Mouse (Mus musculus) olfactory bulb, adult 2 months (tissue): ENCODE measurements at regions not wholly inside any gene's neighbourhood (a gene's known extent, or its start where the extent isn't known, plus 50 kb on each side); places are given as distances from the start of the nearest gene placed in this dataset.

ENCODE experiments used
- H3K27ac ChIP-seq: fragments of 200-500 bp; 2 replicates; pipeline ENCODE4 v1.5.1; 2012; ENCODE audit warnings: low read depth, low read length; ENCODE audit not compliant: insufficient read depth
- H3K4me1 ChIP-seq: fragments of 200-500 bp; 2 replicates; pipeline ENCODE4 v1.6.1; 2012; ENCODE audit warnings: low read length; ENCODE audit not compliant: control insufficient read depth, insufficient read depth
- H3K4me3 ChIP-seq: fragments of 200-500 bp; 2 replicates; pipeline ENCODE4 v1.5.1; 2012; ENCODE audit warnings: mild to moderate bottlenecking, low read depth, low read length, moderate library complexity; ENCODE audit not compliant: insufficient read depth
- CTCF ChIP-seq: fragments of 200-500 bp; IDR thresholded peaks from 2 replicates; pipeline ENCODE4 v1.5.1; 2012; ENCODE audit warnings: low read depth, mild to moderate bottlenecking, low read length, moderate library complexity; ENCODE audit not compliant: insufficient read depth
- POLR2A ChIP-seq: fragments of 200-500 bp; IDR thresholded peaks from 2 replicates; pipeline ENCODE4 v1.6.1; 2012; ENCODE audit warnings: mild to moderate bottlenecking, low read depth, low read length, moderate library complexity; ENCODE audit not compliant: insufficient read depth
- WGBS: fragments of 180-500 bp; shearing (Covaris S2); methylation state at CpG from one replicate; pipeline ENCODE4 v1.1.7; 2018; 5-methylcytosine and 5-hydroxymethylcytosine counted together

GRCm38 (mm10) chr13:102108916-102109315, 340.9 kb upstream of the Pik3r1 start:
- Histone ChIP-seq H3K4me3 (no peak overlapping the region), H3K4me1 (peaks cover 4% of the 10 kb centered on the region), H3K27ac (no peak overlapping the region)
- TF ChIP-seq POLR2A: no peak
- TF ChIP-seq CTCF: no peak
- 75% methylated on average over 3 of the region's 3 CpGs for WGBS

- TF ChIP-seq POLR2A: no peak
- no peak for TF ChIP-seq CTCF
- Histone ChIP-seq H3K4me1 (peaks cover 4% of the 10 kb centered on the region), H3K27ac (no peak overlapping the region), H3K4me3 (no peak overlapping the region)
- WGBS: 90% methylated on average over 5 of the region's 5 CpGs
Measured at GRCm38 (mm10) chr13:102113941-102114340, 345.9 kb upstream of the Pik3r1 start.

- TF ChIP-seq CTCF (no peak), POLR2A (no peak)
- Histone ChIP-seq H3K4me1 (no peaks in the 10 kb centered on the region), H3K27ac (no peak overlapping the region), H3K4me3 (no peak overlapping the region)
- WGBS: 92% methylated on average over 6 of the region's 6 CpGs
Measured at GRCm38 (mm10) chr13:102122341-102122740, 354.3 kb upstream of the Pik3r1 start.

GRCm38 (mm10) chr13:102127933-102128430, 360.0 kb upstream of the Pik3r1 start:
- H3K27ac ChIP-seq: no peak overlapping the region
- H3K4me3 ChIP-seq: no peak overlapping the region
- 84% methylated on average over 4 of the region's 4 CpGs for WGBS
- TF ChIP-seq CTCF (no peak), POLR2A (no peak)
- H3K4me1 ChIP-seq: no peaks in the 10 kb centered on the region

- WGBS: 81% methylated on average over 2 of the region's 2 CpGs
Measured at GRCm38 (mm10) chr13:102131459-102131858, 363.4 kb upstream of the Pik3r1 start.

GRCm38 (mm10) chr13:102132154-102132553, 364.1 kb upstream of the Pik3r1 start:
- no peak overlapping the region for H3K4me3 ChIP-seq
- no peak for TF ChIP-seq CTCF
- TF ChIP-seq POLR2A: no peak
- no peaks in the 10 kb centered on the region for H3K4me1 ChIP-seq
- WGBS: 87% methylated on average over 5 of the region's 5 CpGs
- no peak overlapping the region for H3K27ac ChIP-seq

More at GRCm38 (mm10) chr13:102131459-102131858, 363.4 kb upstream of the Pik3r1 start:
- TF ChIP-seq POLR2A: no peak
- no peak for TF ChIP-seq CTCF
- Histone ChIP-seq H3K4me3 (no peak overlapping the region), H3K27ac (no peak overlapping the region), H3K4me1 (no peaks in the 10 kb centered on the region)

GRCm38 (mm10) chr13:102132696-102133095, 364.7 kb upstream of the Pik3r1 start:
- H3K4me1 ChIP-seq: no peaks in the 10 kb centered on the region
- TF ChIP-seq POLR2A (no peak), CTCF (no peak)
- H3K4me3 ChIP-seq: no peak overlapping the region
- WGBS: 74% methylated on average over 2 of the region's 2 CpGs
- H3K27ac ChIP-seq: no peak overlapping the region

GRCm38 (mm10) chr13:102135210-102135609, 367.2 kb upstream of the Pik3r1 start:
- no peak for TF ChIP-seq CTCF
- no peak for TF ChIP-seq POLR2A
- Histone ChIP-seq H3K4me1 (no peaks in the 10 kb centered on the region), H3K27ac (no peak overlapping the region), H3K4me3 (no peak overlapping the region)

GRCm38 (mm10) chr13:102142986-102143385, 375.0 kb upstream of the Pik3r1 start:
- peaks cover 4% of the 10 kb centered on the region; the same call in 1 of the 2 replicates for H3K4me1 ChIP-seq
- H3K4me3 ChIP-seq: no peak overlapping the region
- no peak overlapping the region for H3K27ac ChIP-seq
- 93% methylated on average over 7 of the region's 7 CpGs for WGBS
- TF ChIP-seq CTCF (no peak), POLR2A (no peak)

- TF ChIP-seq CTCF: no peak
- no peak for TF ChIP-seq POLR2A
- 79% methylated on average over 2 of the region's 2 CpGs for WGBS
- peaks cover 4% of the 10 kb centered on the region; the same call in 1 of the 2 replicates for H3K4me1 ChIP-seq
- H3K4me3 ChIP-seq: no peak overlapping the region
- no peak overlapping the region for H3K27ac ChIP-seq
Measured at GRCm38 (mm10) chr13:102143848-102144247, 375.8 kb upstream of the Pik3r1 start.

- Histone ChIP-seq H3K27ac (no peak overlapping the region), H3K4me1 (no peaks in the 10 kb centered on the region), H3K4me3 (no peak overlapping the region)
- no peak for TF ChIP-seq CTCF
- TF ChIP-seq POLR2A: no peak
- WGBS: 98% methylated on average over 2 of the region's 2 CpGs
Measured at GRCm38 (mm10) chr13:102148039-102148438, 380.0 kb upstream of the Pik3r1 start.
